7 mouse cellular contexts compared by ENCODE assay signal in genomic region chr17:30626719-30627118, GRCm38 (mm10). TPM values are rescaled to one million over a fixed set of nuclear protein-coding genes. Genes with fewer than 3 reads are reported as not detected.
DNase-seq lines count a peak whose midpoint lies in the region; ATAC-seq lines count a peak whose summit lies in the region.
"Not testable (repeated sequence)": the region's sequence is repeated elsewhere in the genome, so short reads cannot be mapped to it uniquely, and the experiment has no call there.

Gene Glo1, minus strand, starts transcription at chr17:30626871.

- no CpG with 5 or more reads among the region's 20 CpGs for whole genome bisulfite sequencing in forebrain, embryonic 12.5 days
- WGBS in heart, embryonic 10.5 days: no CpG with 5 or more reads among the region's 20 CpGs
- WGBS in hindbrain, embryonic 16.5 days: no CpG with 5 or more reads among the region's 20 CpGs
- WGBS in liver, embryonic 16.5 days (ENCODE audit: insufficient replicate concordance): no CpG with 5 or more reads among the region's 20 CpGs

- not testable (repeated sequence) for H3K9ac ChIP-seq in forebrain, embryonic 12.5 days; hindbrain, embryonic 16.5 days (ENCODE audit: low read depth, low read length); liver, embryonic 16.5 days (ENCODE audit: low read depth, low read length)

- ATAC-seq in forebrain, embryonic 12.5 days (ENCODE audit: low FRiP score); hindbrain, embryonic 16.5 days: not testable (repeated sequence)
- peak; percentile 30; the same call in 1 of the 2 replicates for ATAC-seq in liver, embryonic 16.5 days (ENCODE audit: low read depth)
- ATAC-seq in monocyte, adult 5-6 weeks (replicated peaks; ENCODE audit: insufficient number of reproducible peaks, low FRiP score, low TSS enrichment, poor library complexity, severe bottlenecking): 0 out of 2 replicates have a peak, but pooled peaks have one; percentile 37

- H3K27ac ChIP-seq in forebrain, embryonic 12.5 days; heart, embryonic 10.5 days; hindbrain, embryonic 16.5 days (ENCODE audit: low read depth, low read length); liver, embryonic 16.5 days (ENCODE audit: low read length): not testable (repeated sequence)

- not testable (repeated sequence) for H3K9me3 ChIP-seq in forebrain, embryonic 12.5 days; heart, embryonic 10.5 days; hindbrain, embryonic 16.5 days (ENCODE audit: control insufficient read depth, low read length); liver, embryonic 16.5 days (replicated peaks; ENCODE audit: control insufficient read depth, low read length)

- H3K4me3 ChIP-seq in forebrain, embryonic 12.5 days (replicated peaks); heart, embryonic 10.5 days; hindbrain, embryonic 16.5 days (ENCODE audit: low read length); liver, embryonic 16.5 days (ENCODE audit: low read depth, low read length): not testable (repeated sequence)

- not testable (repeated sequence) for H3K4me1 ChIP-seq in forebrain, embryonic 12.5 days; heart, embryonic 10.5 days; hindbrain, embryonic 16.5 days (ENCODE audit: control insufficient read depth, insufficient read depth, low read depth, low read length); liver, embryonic 16.5 days (ENCODE audit: control insufficient read depth, low read depth, low read length)

- H3K27me3 ChIP-seq in forebrain, embryonic 12.5 days; heart, embryonic 10.5 days (ENCODE audit: insufficient read depth, poor library complexity, severe bottlenecking); hindbrain, embryonic 16.5 days (replicated peaks; ENCODE audit: control insufficient read depth, insufficient read depth, low read length); liver, embryonic 16.5 days (ENCODE audit: control insufficient read depth, insufficient read depth, low read depth, low read length): not testable (repeated sequence)

- H3K4me2 ChIP-seq in forebrain, embryonic 12.5 days; hindbrain, embryonic 16.5 days (ENCODE audit: low read length); liver, embryonic 16.5 days (ENCODE audit: low read depth, low read length): not testable (repeated sequence)

- not testable (repeated sequence) for DNase-seq in adrenal gland, postnatal 36 days; heart, embryonic 10.5 days (ENCODE audit: low spot score); left cerebral cortex, adult 18-20 months (ENCODE audit: low spot score in 2 of 2)

- H3K36me3 ChIP-seq in forebrain, embryonic 12.5 days (replicated peaks); heart, embryonic 10.5 days; hindbrain, embryonic 16.5 days (ENCODE audit: control insufficient read depth, insufficient read depth, low read length); liver, embryonic 16.5 days (ENCODE audit: control insufficient read depth, insufficient read depth): not testable (repeated sequence)

RNA-seq across cellular contexts. Expression of gene Glo1, which starts in this region (rescaled TPM):
- total RNA-seq in adrenal gland, postnatal 36 days (2021): 100 to 1,000 TPM; 134 to 137 TPM
- polyA plus RNA-seq in forebrain, embryonic 12.5 days (2016; fragmentation: Nextera tagmentation; extraction: Ambion mirVana): 233 and 241 TPM in 2 replicates
- polyA plus RNA-seq in heart, embryonic 10.5 days (2016; fragmentation: Nextera tagmentation; extraction: Ambion mirVana): 219 and 228 TPM in 2 replicates
- 170 and 172 TPM in 2 replicates for polyA plus RNA-seq in hindbrain, embryonic 16.5 days (2015; fragmentation: Nextera tagmentation; extraction: Ambion mirVana)
- 100 to 1,000 TPM; 155 to 156 TPM for total RNA-seq in left cerebral cortex, adult 18-20 months (2021)
- polyA plus RNA-seq in liver, embryonic 16.5 days (2015; fragmentation: Nextera tagmentation; extraction: Ambion mirVana): 259 and 271 TPM in 2 replicates
- 36.2 to 42.7 TPM (median 39.8 TPM) in 3 replicates for total RNA-seq in monocyte, adult 5-6 weeks (2017)
